Mouse (Mus musculus): Measurements from ENCODE around the gene Gcdh. TPM values are rescaled to one million over a fixed set of nuclear protein-coding genes. Genes with fewer than 3 reads are reported as not detected.

The Gcdh gene
- polyA plus RNA-seq, 2 experiments: 31.4 to 38.9 TPM

GRCm38 (mm10) chr8:84846094-84846721 lies 47.5 kb downstream of the Gcdh start:
- H3K4me2 ChIP-seq (ENCODE audit: low read depth): peak overlapping the region; percentile 94
- WGBS (ENCODE audit: insufficient replicate concordance): under 1% methylated on average over 30 of the region's 30 CpGs
- H3K9me3 ChIP-seq (ENCODE audit: control insufficient read depth, low read length): no peaks in the 10 kb centered on the region
- no peaks in the 10 kb centered on the region for H3K27me3 ChIP-seq (ENCODE audit: control insufficient read depth, insufficient read depth, low read length)
- peaks cover 43% of the 10 kb centered on the region for H3K36me3 ChIP-seq (replicated peaks; ENCODE audit: control insufficient read depth, insufficient read depth, low read depth)
- ATAC-seq (ENCODE audit: insufficient read depth) (peak; percentile 31), DNase-seq (ENCODE audit: low read depth in 3 of 3, low spot score in 3 of 3) (no peak)
- peaks cover 20 to 22% of the 10 kb centered on the region in 2 experiments for H3K4me1 ChIP-seq (replicated peaks; ENCODE audit: control insufficient read depth in 2 of 2, insufficient read depth in 2 of 2, low read length in 1 of 2)
- H3K4me3 ChIP-seq (ENCODE audit: insufficient read depth in 1 of 2, low read depth in 2 of 2, low read length in 2 of 2): peak overlapping the region; percentile 83 to 95
- peak overlapping the region; percentile 81 for H3K27ac ChIP-seq
- peak overlapping the region; percentile 97 for H3K9ac ChIP-seq (replicated peaks)
- TF ChIP-seq EP300 (IDR thresholded peaks at IDR 0.05; ENCODE audit: low read depth): no peak
- TF ChIP-seq CTCF (IDR thresholded peaks at IDR 0.05; ENCODE audit: low read depth): no peak

GRCm38 (mm10) chr8:84845355-84846093 lies 48.2 kb downstream of the Gcdh start:
- no peaks in the 10 kb centered on the region for H3K27me3 ChIP-seq (ENCODE audit: control insufficient read depth, insufficient read depth, low read length)
- H3K4me2 ChIP-seq (ENCODE audit: low read depth): peak overlapping the region; percentile 94
- peak overlapping the region; percentile 81 for H3K27ac ChIP-seq
- H3K36me3 ChIP-seq (replicated peaks; ENCODE audit: control insufficient read depth, insufficient read depth, low read depth): peaks cover 43% of the 10 kb centered on the region
- peaks cover 23% of the 10 kb centered on the region in 2 experiments for H3K4me1 ChIP-seq (replicated peaks; ENCODE audit: control insufficient read depth in 2 of 2, insufficient read depth in 2 of 2, low read length in 1 of 2)
- peak overlapping the region; percentile 97 for H3K9ac ChIP-seq (replicated peaks)
- H3K4me3 ChIP-seq (ENCODE audit: insufficient read depth in 1 of 2, low read depth in 2 of 2, low read length in 2 of 2): peak overlapping the region; percentile 83 to 95
- ATAC-seq (ENCODE audit: insufficient read depth) (no peak), DNase-seq (ENCODE audit: low read depth in 3 of 3, low spot score in 3 of 3) (no peak)
- 10% methylated on average over 12 of the region's 12 CpGs for WGBS (ENCODE audit: insufficient replicate concordance)
- no peak for TF ChIP-seq EP300 (IDR thresholded peaks at IDR 0.05; ENCODE audit: low read depth)
- TF ChIP-seq CTCF (IDR thresholded peaks at IDR 0.05; ENCODE audit: low read depth): peak; percentile 71
- no peaks in the 10 kb centered on the region for H3K9me3 ChIP-seq (ENCODE audit: control insufficient read depth, low read length)

GRCm38 (mm10) chr8:84844397-84845070 lies 49.2 kb downstream of the Gcdh start:
- Histone ChIP-seq H3K27me3 (ENCODE audit: control insufficient read depth, insufficient read depth, low read length) (no peaks in the 10 kb centered on the region), H3K4me2 (ENCODE audit: low read depth) (peak overlapping the region; percentile 94), H3K9ac (replicated peaks) (peak overlapping the region; percentile 97), H3K4me3 (ENCODE audit: insufficient read depth in 1 of 2, low read depth in 2 of 2, low read length in 2 of 2) (peak overlapping the region; percentile 27 to 95), H3K9me3 (ENCODE audit: control insufficient read depth, low read length) (no peaks in the 10 kb centered on the region), H3K36me3 (replicated peaks; ENCODE audit: control insufficient read depth, insufficient read depth, low read depth) (peaks cover 43% of the 10 kb centered on the region), H3K4me1 (replicated peaks; ENCODE audit: control insufficient read depth in 2 of 2, insufficient read depth in 2 of 2, low read length in 1 of 2) (peaks cover 24 to 26% of the 10 kb centered on the region in 2 experiments), H3K27ac (no peak overlapping the region)
- no peak for DNase-seq (ENCODE audit: low read depth in 3 of 3, low spot score in 3 of 3)
- 79% methylated on average over 9 of the region's 9 CpGs for WGBS (ENCODE audit: insufficient replicate concordance)
- no peak for TF ChIP-seq EP300 (IDR thresholded peaks at IDR 0.05; ENCODE audit: low read depth)
- no peak for ATAC-seq (ENCODE audit: insufficient read depth)

GRCm38 (mm10) chr8:84841514-84841913 lies 52.2 kb downstream of the Gcdh start:
- Histone ChIP-seq H3K27me3 (ENCODE audit: control insufficient read depth, insufficient read depth, low read length) (no peaks in the 10 kb centered on the region), H3K9ac (replicated peaks) (no peak overlapping the region), H3K4me2 (ENCODE audit: low read depth) (peak overlapping the region; percentile 18; the same call in 1 of the 2 replicates), H3K4me1 (replicated peaks; ENCODE audit: control insufficient read depth in 2 of 2, insufficient read depth in 2 of 2, low read length in 1 of 2) (peaks cover 38 to 40% of the 10 kb centered on the region in 2 experiments), H3K27ac (peak overlapping the region; percentile 34), H3K4me3 (ENCODE audit: insufficient read depth in 1 of 2, low read depth in 2 of 2, low read length in 2 of 2) (no peak overlapping the region), H3K9me3 (ENCODE audit: control insufficient read depth, low read length) (no peaks in the 10 kb centered on the region), H3K36me3 (replicated peaks; ENCODE audit: control insufficient read depth, insufficient read depth, low read depth) (peaks cover 68% of the 10 kb centered on the region)
- ATAC-seq (ENCODE audit: insufficient read depth) (no peak), DNase-seq (ENCODE audit: low read depth in 3 of 3, low spot score in 3 of 3) (no peak)
- TF ChIP-seq EP300 (IDR thresholded peaks at IDR 0.05; ENCODE audit: low read depth) (no peak), CTCF (IDR thresholded peaks at IDR 0.05; ENCODE audit: low read depth) (no peak)
- WGBS (ENCODE audit: insufficient replicate concordance): 72% methylated on average over 1 of the region's 1 CpGs

Measured in liver, embryonic 14.5 days (tissue).